Mouse (Mus musculus): ENCODE data around the gene Znrf3.

DNA sequence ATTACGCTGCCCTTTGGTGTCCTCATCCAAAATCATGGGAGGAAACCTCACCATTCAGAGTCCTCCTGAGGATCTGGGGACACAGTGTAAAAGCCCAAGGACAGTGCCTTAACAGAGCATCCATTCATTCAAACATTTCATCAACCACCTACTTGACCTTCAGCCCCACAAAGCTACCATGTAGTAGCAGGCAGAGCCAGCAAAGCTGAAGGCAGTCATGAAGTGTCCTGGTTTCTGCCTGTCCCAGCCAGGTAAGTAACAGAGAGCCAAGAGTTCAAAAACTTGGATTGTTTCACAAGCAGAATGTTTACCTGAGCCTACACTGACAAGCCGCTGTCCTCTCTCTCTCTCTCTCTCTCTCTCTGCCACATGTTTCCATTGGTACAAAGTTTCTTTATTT, 18.3 kb downstream of the Znrf3 start:
- TF ChIP-seq CTCF (IDR thresholded peaks at IDR 0.05; ENCODE audit: low read depth, low read length), result no peak
- TF ChIP-seq POLR2AphosphoS5 (IDR thresholded peaks at IDR 0.05; ENCODE audit: insufficient replicate concordance, low read depth, low read length), result no peak

All from G1E (cell line).